Mouse (Mus musculus) erythroblast, embryonic 14.5 days (primary cell): Measurements from ENCODE around the gene Gm10134. TPM values are rescaled to one million over a fixed set of nuclear protein-coding genes. Genes with fewer than 3 reads are reported as not detected.

Experiments used
- H3K27me3 ChIP-seq: 2 replicates; pipeline ENCODE4 v1.6.1; 2012; ENCODE audit warnings: inconsistent platforms; ENCODE audit not compliant: control insufficient read depth
- H3K36me3 ChIP-seq: 2 replicates; pipeline ENCODE4 v1.6.1; 2012; ENCODE audit warnings: mild to moderate bottlenecking, inconsistent platforms; ENCODE audit not compliant: control insufficient read depth
- H3K4me1 ChIP-seq: 2 replicates; pipeline ENCODE4 v1.6.1; 2012; ENCODE audit warnings: inconsistent platforms; ENCODE audit not compliant: control insufficient read depth
- H3K4me3 ChIP-seq: replicated peaks from 2 replicates; pipeline ENCODE3; 2012; ENCODE audit warnings: moderate library complexity, mild to moderate bottlenecking, inconsistent platforms
- H3K9me3 ChIP-seq: 2 replicates; pipeline ENCODE4 v1.6.1; 2012; ENCODE audit warnings: low read length, inconsistent platforms, mixed read lengths; ENCODE audit not compliant: control insufficient read depth
- GATA1 ChIP-seq: IDR thresholded peaks from 2 replicates; pipeline ENCODE4 v1.6.1; 2012; ENCODE audit warnings: low read length, inconsistent platforms, mixed read lengths
- TAL1 ChIP-seq: IDR thresholded peaks from 3 replicates; pipeline ENCODE4 v1.6.1; 2012; ENCODE audit warnings: low read length, inconsistent platforms, mixed read lengths
- polyA plus RNA-seq: library from polyadenylated mRNA; stranded (reverse); fragments of >175 nt; gene quantifications from 2 replicates; pipeline ENCODE4 v1.2.3, GENCODE M21; 2012

The Gm10134 gene
- polyA plus RNA-seq, 1 experiment = not detected

- peaks cover 7% of the 10 kb centered on the region for H3K4me1 ChIP-seq
- peaks cover 14% of the 10 kb centered on the region for H3K27me3 ChIP-seq
- H3K4me3 ChIP-seq = no peak overlapping the region
- no peaks in the 10 kb centered on the region for H3K36me3 ChIP-seq
- TF ChIP-seq TAL1 (no peak), GATA1 (no peak)
- H3K9me3 ChIP-seq = no peaks in the 10 kb centered on the region
Observed at GRCm38 (mm10) chr2:28536766-28537633, 31.1 kb downstream of the Gm10134 start.

DNA sequence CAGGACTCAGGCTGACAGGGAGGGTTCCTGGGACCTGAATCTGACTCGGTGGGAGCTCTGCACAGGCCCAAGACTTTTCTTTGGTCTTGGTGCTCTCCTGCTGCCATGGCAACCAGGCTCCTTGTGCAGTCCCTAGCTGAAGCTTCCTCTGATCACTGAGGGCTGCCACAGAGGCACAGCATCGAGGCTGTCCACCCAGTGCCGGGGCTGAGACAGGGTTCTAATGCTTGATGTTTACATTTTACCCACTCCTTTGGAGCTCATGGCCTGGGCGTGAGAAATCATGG is 31.7 kb downstream of the Gm10134 start:
- peaks cover 14% of the 10 kb centered on the region for H3K27me3 ChIP-seq
- TF ChIP-seq TAL1 = no peak

GRCm38 (mm10) chr2:28537995-28538816 is 32.3 kb downstream of the Gm10134 start:
- TF ChIP-seq TAL1 (no peak), GATA1 (no peak)
- H3K4me1 ChIP-seq = peaks cover 5% of the 10 kb centered on the region

More for the DNA sequence above, 31.7 kb downstream of the Gm10134 start:
- peaks cover 7% of the 10 kb centered on the region for H3K4me1 ChIP-seq
- H3K9me3 ChIP-seq = no peaks in the 10 kb centered on the region
- H3K4me3 ChIP-seq = no peak overlapping the region
- no peaks in the 10 kb centered on the region for H3K36me3 ChIP-seq

GRCm38 (mm10) chr2:28538817-28539128 is 32.9 kb downstream of the Gm10134 start:
- Histone ChIP-seq H3K4me3 (no peak overlapping the region), H3K36me3 (no peaks in the 10 kb centered on the region), H3K9me3 (no peaks in the 10 kb centered on the region), H3K4me1 (no peaks in the 10 kb centered on the region; the same call in 1 of the 2 replicates), H3K27me3 (peaks cover 6% of the 10 kb centered on the region)
- TF ChIP-seq GATA1 (no peak), TAL1 (no peak)

More at GRCm38 (mm10) chr2:28537995-28538816, 32.3 kb downstream of the Gm10134 start:
- peaks cover 12% of the 10 kb centered on the region for H3K27me3 ChIP-seq
- no peaks in the 10 kb centered on the region for H3K36me3 ChIP-seq
- H3K4me3 ChIP-seq = no peak overlapping the region
- no peaks in the 10 kb centered on the region for H3K9me3 ChIP-seq

- H3K4me3 ChIP-seq = no peak overlapping the region
- no peaks in the 10 kb centered on the region for H3K9me3 ChIP-seq
- no peaks in the 10 kb centered on the region; the same call in 1 of the 2 replicates for H3K4me1 ChIP-seq
- TF ChIP-seq TAL1 (no peak), GATA1 (no peak)
- H3K36me3 ChIP-seq = no peaks in the 10 kb centered on the region
- peaks cover 2% of the 10 kb centered on the region for H3K27me3 ChIP-seq
Observed at GRCm38 (mm10) chr2:28539206-28539605, 33.3 kb downstream of the Gm10134 start.

DNA sequence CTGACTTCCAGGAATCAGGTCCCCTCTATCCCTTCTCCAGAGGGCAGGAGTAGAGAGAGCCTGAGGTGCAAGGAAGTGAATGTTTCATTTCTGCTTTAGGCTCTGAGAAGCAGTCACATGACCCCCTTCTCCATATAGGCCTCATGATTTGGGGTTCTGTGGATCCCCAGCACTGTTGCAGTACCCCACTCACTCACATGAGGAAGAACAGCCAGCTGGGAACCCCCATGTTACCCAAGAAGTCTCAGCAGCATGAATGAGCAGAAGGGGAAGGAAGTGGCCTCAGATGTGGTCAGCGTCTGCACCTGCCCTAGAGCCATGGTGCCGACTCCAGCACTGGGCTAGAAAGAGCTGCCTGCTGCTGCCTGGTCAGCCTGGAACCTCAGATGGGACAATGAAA is 34.1 kb downstream of the Gm10134 start:
- no peak overlapping the region for H3K4me3 ChIP-seq
- H3K27me3 ChIP-seq = no peaks in the 10 kb centered on the region
- H3K36me3 ChIP-seq = no peaks in the 10 kb centered on the region
- TF ChIP-seq GATA1 (no peak), TAL1 (no peak)
- no peaks in the 10 kb centered on the region for H3K9me3 ChIP-seq
- H3K4me1 ChIP-seq = no peaks in the 10 kb centered on the region; the same call in 1 of the 2 replicates

- TF ChIP-seq TAL1 (no peak), GATA1 (no peak)
- Histone ChIP-seq H3K4me1 (no peaks in the 10 kb centered on the region; the same call in 1 of the 2 replicates), H3K27me3 (no peaks in the 10 kb centered on the region), H3K4me3 (no peak overlapping the region), H3K36me3 (no peaks in the 10 kb centered on the region), H3K9me3 (no peaks in the 10 kb centered on the region)
Observed at GRCm38 (mm10) chr2:28540587-28541227, 34.8 kb downstream of the Gm10134 start.

DNA sequence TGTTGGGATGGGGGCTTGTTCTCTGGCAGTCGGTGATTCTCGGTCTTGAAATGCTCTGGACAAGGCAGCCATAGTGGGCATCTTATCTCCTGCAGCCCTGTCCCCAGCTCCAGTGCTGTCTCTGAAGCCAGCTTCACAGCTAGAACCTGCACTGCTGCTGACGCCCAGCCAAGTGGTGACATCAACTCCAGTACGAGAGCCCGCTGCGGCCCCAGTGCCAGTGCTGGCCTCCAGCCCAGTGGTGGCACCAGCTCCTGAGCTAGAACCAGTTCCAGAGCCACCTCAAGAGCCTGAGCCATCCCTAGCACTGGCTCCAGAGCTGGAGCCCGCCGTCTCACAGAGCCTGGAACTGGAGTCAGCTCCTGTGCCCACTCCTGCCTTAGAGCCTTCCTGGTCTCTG is 38.0 kb downstream of the Gm10134 start:
- no peaks in the 10 kb centered on the region for H3K27me3 ChIP-seq
- no peaks in the 10 kb centered on the region for H3K4me1 ChIP-seq
- no peaks in the 10 kb centered on the region; the same call in 1 of the 2 replicates for H3K36me3 ChIP-seq
- H3K4me3 ChIP-seq = no peak overlapping the region
- no peaks in the 10 kb centered on the region for H3K9me3 ChIP-seq
- no peak for TF ChIP-seq TAL1
- no peak for TF ChIP-seq GATA1

DNA sequence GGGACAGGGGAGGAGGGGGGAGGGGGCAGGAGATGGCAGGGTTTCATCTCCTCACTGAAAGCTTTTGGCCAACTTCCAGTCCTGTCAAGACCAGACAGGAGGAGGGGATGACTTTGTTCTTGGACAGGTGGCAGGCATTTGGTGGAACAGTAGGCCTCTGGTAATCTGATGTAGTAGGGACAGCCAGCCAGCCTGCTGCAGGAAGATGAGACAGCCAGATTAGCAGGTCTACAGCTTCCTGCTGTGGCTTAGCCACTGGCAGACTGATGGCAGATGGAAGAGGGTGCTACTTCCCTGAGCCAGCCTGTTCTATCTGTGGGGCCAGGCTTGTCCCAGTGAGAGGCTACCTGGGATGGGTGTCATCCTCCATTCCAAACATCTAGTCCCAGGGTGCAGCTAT is 40.1 kb downstream of the Gm10134 start:
- TF ChIP-seq TAL1 (no peak), GATA1 (no peak)
- no peaks in the 10 kb centered on the region for H3K9me3 ChIP-seq
- no peaks in the 10 kb centered on the region for H3K4me1 ChIP-seq
- H3K27me3 ChIP-seq = no peaks in the 10 kb centered on the region
- H3K4me3 ChIP-seq = no peak overlapping the region
- H3K36me3 ChIP-seq = no peaks in the 10 kb centered on the region; the same call in 1 of the 2 replicates
